Mouse (Mus musculus) midbrain, embryonic 13.5 days (tissue): ENCODE measurements around the gene Ppara. TPM values are rescaled to one million over a fixed set of nuclear protein-coding genes. Genes with fewer than 3 reads are reported as not detected.

ENCODE experiments used
- ATAC-seq: fragments of 200-750 bp; cut with Nextera tagmentation; 2 replicates; pipeline ENCODE4 v1.8.0; 2017; ENCODE audit warnings: mild to moderate bottlenecking, moderate TSS enrichment, moderate library complexity
- H3K27ac ChIP-seq: fragments of 300-500 bp; sonication (generic); 2 replicates; pipeline ENCODE4 v1.5.1; 2015; ENCODE audit warnings: inconsistent platforms, mild to moderate bottlenecking, moderate library complexity
- H3K27me3 ChIP-seq: fragments of 300-500 bp; sonication (generic); 2 replicates; pipeline ENCODE4 v1.6.1; 2015; ENCODE audit warnings: mild to moderate bottlenecking, inconsistent platforms
- H3K36me3 ChIP-seq: fragments of 300-500 bp; sonication (generic); 2 replicates; pipeline ENCODE4 v1.6.1; 2015; ENCODE audit warnings: mild to moderate bottlenecking, inconsistent platforms
- H3K4me1 ChIP-seq: fragments of 300-500 bp; sonication (generic); replicated peaks from 2 replicates; pipeline ENCODE4 v1.6.1; 2015; ENCODE audit warnings: inconsistent platforms
- H3K4me2 ChIP-seq: fragments of 300-500 bp; sonication (generic); replicated peaks from 2 replicates; pipeline ENCODE4 v1.6.1; 2015; ENCODE audit warnings: moderate library complexity, mild to moderate bottlenecking, inconsistent platforms
- H3K4me3 ChIP-seq: fragments of 300-500 bp; sonication (generic); replicated peaks from 2 replicates; pipeline ENCODE4 v1.5.1; 2015; ENCODE audit warnings: mild to moderate bottlenecking, inconsistent platforms
- H3K9ac ChIP-seq: fragments of 300-500 bp; sonication (generic); replicated peaks from 2 replicates; pipeline ENCODE4 v1.6.1; 2015; ENCODE audit warnings: mild to moderate bottlenecking, inconsistent platforms
- H3K9me3 ChIP-seq: fragments of 300-500 bp; sonication (generic); 2 replicates; pipeline ENCODE4 v1.6.1; 2016; ENCODE audit warnings: mild to moderate bottlenecking, inconsistent platforms
- WGBS: fragments of 180-500 bp; shearing (Covaris S2); methylation state at CpG from one replicate; pipeline ENCODE4 v1.1.7; 2015; 5-methylcytosine and 5-hydroxymethylcytosine counted together
- microRNA counts: library from miRNA; unstranded; fragments of <30 nt; microRNA quantifications from one replicate; lab custom pipeline; 2016
- microRNA-seq: library from miRNA; unstranded; fragments of <30 nt; microRNA quantifications from one replicate; pipeline ENCODE4, GENCODE M21; 2016
- polyA plus RNA-seq: library from polyadenylated mRNA; unstranded; fragments of >200 nt; fragmentation: Nextera tagmentation; extraction: Ambion mirVana; gene quantifications from 2 replicates; pipeline ENCODE4 v1.2.1, GENCODE M21; 2015

Ppara gene
- polyA plus RNA-seq, 1 experiment from 2014 or later, result 0.96 TPM

DNA sequence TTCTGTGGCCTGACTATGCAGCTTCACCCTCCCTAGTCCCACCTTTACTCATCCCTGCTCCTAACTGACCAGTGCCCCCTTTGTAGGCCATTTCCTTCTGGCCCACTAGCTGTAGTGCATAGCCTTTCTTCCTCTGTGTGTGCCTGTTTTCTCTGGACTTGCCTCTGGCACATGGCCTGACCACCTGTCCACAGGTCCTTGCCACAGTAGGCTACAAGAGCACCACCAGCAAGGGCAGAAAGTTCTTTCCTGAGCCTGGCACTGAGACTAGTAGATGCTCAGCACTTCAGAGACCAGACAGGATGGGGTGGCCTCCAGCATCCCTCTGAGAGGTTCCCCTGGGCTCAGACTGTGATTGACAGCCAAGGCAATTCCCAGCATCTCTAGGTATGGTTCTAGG, 110.3 kb downstream of the Ppara start:
- Histone ChIP-seq H3K4me3 (no peak overlapping the region), H3K9me3 (no peaks in the 10 kb centered on the region), H3K4me2 (no peak overlapping the region), H3K4me1 (0 out of 2 replicates have a peak, but pooled peaks cover 3% of the 10 kb centered on the region), H3K36me3 (no peaks in the 10 kb centered on the region), H3K27me3 (no peaks in the 10 kb centered on the region), H3K27ac (no peak overlapping the region), H3K9ac (no peak overlapping the region)
- no peak for ATAC-seq

DNA sequence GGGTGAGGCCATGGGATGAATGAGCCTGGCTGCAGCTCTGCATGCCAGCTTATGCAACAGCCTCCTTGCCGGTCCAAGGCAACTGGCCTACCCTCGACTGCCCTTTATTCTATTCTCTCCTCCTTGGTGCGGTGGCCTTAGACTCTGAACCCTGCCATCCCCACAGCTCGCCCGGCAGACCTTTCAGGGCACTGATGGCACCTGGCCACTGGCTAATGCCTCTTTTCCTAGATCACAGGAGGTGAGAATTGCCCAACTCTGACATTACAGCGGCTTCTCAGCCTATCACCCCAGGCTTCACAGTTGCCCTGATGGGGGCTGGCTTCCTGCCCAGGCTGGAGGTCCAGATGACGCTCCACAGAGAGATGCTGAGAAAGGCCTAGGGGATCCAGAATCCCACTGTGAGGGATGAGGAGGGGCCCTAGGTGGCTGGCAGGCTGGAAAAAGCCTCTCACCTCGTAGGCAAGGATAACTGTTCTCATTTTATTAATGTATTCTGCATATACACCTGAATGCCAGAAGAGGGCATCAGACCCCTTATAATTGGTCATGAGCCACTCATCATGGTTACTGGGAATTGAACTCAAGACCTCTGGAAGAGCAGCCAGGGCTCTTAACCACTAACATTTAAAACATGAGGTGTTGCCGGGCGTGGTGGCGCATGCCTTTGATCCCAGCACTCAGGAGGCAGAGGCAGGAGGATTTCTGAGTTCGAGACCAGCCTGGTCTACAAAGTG, 117.0 kb downstream of the Ppara start:
- no peak for ATAC-seq
- no peaks in the 10 kb centered on the region for H3K27me3 ChIP-seq
- H3K9me3 ChIP-seq, result no peaks in the 10 kb centered on the region
- H3K27ac ChIP-seq, result no peak overlapping the region
- no peaks in the 10 kb centered on the region for H3K36me3 ChIP-seq
- no peaks in the 10 kb centered on the region for H3K4me1 ChIP-seq
- H3K4me3 ChIP-seq, result no peak overlapping the region
- H3K4me2 ChIP-seq, result no peak overlapping the region
- H3K9ac ChIP-seq, result no peak overlapping the region
- 84% methylated on average over 12 of the region's 12 CpGs for WGBS

MicroRNAs within 50 kb of the gene (microRNA counts, 519-probe panel; counts per million panel counts)
- microRNA mmu-let-7b (lab: Ali Mortazavi, UCI) (5,817 counts per million, percentile 94 among the panel's probes with 10 or more counts), microRNA mmu-let-7c (lab: Ali Mortazavi, UCI) (6,753 counts per million, percentile 97 among the panel's probes with 10 or more counts)

Small RNA genes within 50 kb of the gene (microRNA-seq; reads per million reads assigned to microRNA genes)
- gene Mirlet7b (1,929 reads per million, percentile 84 among the genes with 10 or more reads in this experiment), gene Mirlet7c-2 (204 reads per million, percentile 60 among the genes with 10 or more reads in this experiment)

Other genes starting within 250 kb of the Ppara start
- not detected in 2 replicates for gene 7530416G11Rik, start 231.8 kb upstream of the Ppara start, polyA plus RNA-seq
- 55.9 and 63.4 TPM in 2 replicates for gene Wnt7b, start 152.5 kb upstream of the Ppara start, polyA plus RNA-seq
- 17.2 and 21.2 TPM in 2 replicates for gene Cdpf1, start 76.7 kb downstream of the Ppara start, polyA plus RNA-seq
- gene Pkdrej, start 86.8 kb downstream of the Ppara start, polyA plus RNA-seq, result 0.03 TPM in 1 of 2 replicates, not detected in the other
- gene Ttc38, start 97.3 kb downstream of the Ppara start, polyA plus RNA-seq, result 4.8 and 5.0 TPM in 2 replicates
- 12.8 and 14.9 TPM in 2 replicates for gene Gtse1, start 124.8 kb downstream of the Ppara start, polyA plus RNA-seq
- 48.8 and 53.9 TPM in 2 replicates for gene Trmu, start 144.3 kb downstream of the Ppara start, polyA plus RNA-seq